Mouse (Mus musculus) cortical plate, adult 2 months (tissue): ENCODE measurements around the gene Dad1. TPM values are rescaled to one million over a fixed set of nuclear protein-coding genes. Genes with fewer than 3 reads are reported as not detected.

Experiments used
- H3K27ac ChIP-seq: fragments of 200-500 bp; 2 replicates; pipeline ENCODE4 v1.5.1; 2012; ENCODE audit warnings: low read length, control low read depth, inconsistent platforms; ENCODE audit not compliant: insufficient read depth
- H3K4me1 ChIP-seq: fragments of 200-500 bp; 2 replicates; pipeline ENCODE4 v1.6.1; 2011; ENCODE audit warnings: low read length; ENCODE audit not compliant: control insufficient read depth, insufficient read depth
- H3K4me3 ChIP-seq: fragments of 200-500 bp; 2 replicates; pipeline ENCODE4 v1.5.1; 2011; ENCODE audit warnings: mild to moderate bottlenecking, low read length, control low read depth; ENCODE audit not compliant: insufficient read depth
- CTCF ChIP-seq: fragments of 200-500 bp; IDR thresholded peaks from 2 replicates; pipeline ENCODE4 v1.5.1; 2011; ENCODE audit warnings: mild to moderate bottlenecking, control low read depth, low read length; ENCODE audit not compliant: insufficient read depth; ENCODE audit errors: extremely low read depth
- POLR2A ChIP-seq: fragments of 200-500 bp; IDR thresholded peaks from 2 replicates; pipeline ENCODE4 v1.6.1; 2011; ENCODE audit warnings: mild to moderate bottlenecking, low read length, control low read depth; ENCODE audit not compliant: insufficient read depth; ENCODE audit errors: extremely low read depth
- polyA plus RNA-seq: library from polyadenylated mRNA; depleted of rRNA; stranded (reverse); fragments of >200 nt; gene quantifications from 2 replicates; pipeline ENCODE4 v1.2.3, GENCODE M21; 2012

Dad1 gene
- polyA plus RNA-seq, 1 experiment = 267 TPM

GRCm38 (mm10) chr14:54225725-54226124, 28.2 kb downstream of the Dad1 start:
- TF ChIP-seq POLR2A (no peak), CTCF (no peak)
- H3K4me1 ChIP-seq = no peaks in the 10 kb centered on the region
- H3K27ac ChIP-seq = no peak overlapping the region
- H3K4me3 ChIP-seq = no peak overlapping the region

DNA sequence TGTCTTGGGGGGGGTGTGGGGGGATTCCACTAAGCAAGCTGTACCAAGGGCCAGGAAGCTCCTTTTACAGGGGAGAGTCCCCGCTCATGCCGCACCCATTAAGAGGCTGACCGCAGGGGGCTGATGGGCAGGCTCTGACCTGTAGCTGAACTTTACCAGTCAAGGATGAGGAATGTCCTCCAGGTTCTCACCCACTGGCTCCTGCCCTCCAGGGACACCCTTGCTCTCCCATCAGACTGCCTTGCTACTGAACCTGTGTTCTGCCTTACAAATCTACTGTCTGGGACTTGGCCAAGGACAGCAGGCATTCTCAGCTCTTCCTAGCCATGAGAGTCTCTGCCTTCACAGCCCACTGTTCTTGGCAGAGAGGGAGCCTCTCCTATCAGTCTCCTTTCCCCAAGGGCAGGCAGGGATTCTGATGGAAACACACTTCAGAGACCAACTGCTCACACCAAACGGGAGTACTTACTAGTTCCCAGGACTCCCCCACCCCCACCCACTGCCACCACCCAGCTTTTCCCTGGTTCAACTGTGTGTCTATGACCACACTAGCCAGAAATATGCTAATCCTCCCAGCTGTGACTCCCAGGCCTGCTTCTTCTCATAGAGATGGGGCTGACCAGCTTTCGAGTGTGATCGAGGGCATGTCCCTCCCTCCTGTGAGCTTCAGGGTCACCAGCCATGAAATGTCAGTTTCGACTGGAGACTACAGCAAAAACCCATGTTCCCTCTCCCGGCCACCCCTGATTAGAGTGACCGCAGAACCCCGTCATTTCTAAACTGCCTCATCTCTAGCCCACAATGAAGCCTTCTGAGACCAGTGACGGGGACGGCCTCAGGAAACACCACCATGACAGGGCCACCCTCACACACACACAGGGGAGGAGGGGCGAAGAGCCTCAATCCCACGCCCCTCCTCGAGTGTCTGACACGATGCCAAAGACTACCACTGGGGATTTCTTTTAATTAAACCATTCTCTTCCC, 29.1 kb downstream of the Dad1 start:
- Histone ChIP-seq H3K27ac (no peak overlapping the region), H3K4me3 (no peak overlapping the region), H3K4me1 (no peaks in the 10 kb centered on the region)
- TF ChIP-seq POLR2A = no peak
- no peak for TF ChIP-seq CTCF

DNA sequence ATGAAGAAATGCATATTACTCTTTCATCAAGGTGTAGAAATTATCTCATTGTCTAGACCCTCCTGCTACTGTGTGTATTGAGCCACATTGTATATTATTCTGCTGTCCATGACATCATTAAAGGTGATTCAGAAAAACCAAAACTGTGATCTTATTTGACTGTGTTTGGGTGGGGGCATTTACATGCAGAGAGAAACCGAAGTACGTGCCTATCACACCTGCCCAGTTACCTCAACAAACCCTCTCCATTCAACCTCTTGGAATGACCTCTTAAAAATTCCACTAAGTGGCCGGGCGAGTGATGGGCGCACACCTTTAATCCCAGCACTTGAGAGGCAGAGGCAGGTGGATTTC, 29.9 kb downstream of the Dad1 start:
- Histone ChIP-seq H3K4me3 (no peak overlapping the region), H3K27ac (no peak overlapping the region), H3K4me1 (no peaks in the 10 kb centered on the region)
- TF ChIP-seq POLR2A = no peak
- TF ChIP-seq CTCF = no peak

DNA sequence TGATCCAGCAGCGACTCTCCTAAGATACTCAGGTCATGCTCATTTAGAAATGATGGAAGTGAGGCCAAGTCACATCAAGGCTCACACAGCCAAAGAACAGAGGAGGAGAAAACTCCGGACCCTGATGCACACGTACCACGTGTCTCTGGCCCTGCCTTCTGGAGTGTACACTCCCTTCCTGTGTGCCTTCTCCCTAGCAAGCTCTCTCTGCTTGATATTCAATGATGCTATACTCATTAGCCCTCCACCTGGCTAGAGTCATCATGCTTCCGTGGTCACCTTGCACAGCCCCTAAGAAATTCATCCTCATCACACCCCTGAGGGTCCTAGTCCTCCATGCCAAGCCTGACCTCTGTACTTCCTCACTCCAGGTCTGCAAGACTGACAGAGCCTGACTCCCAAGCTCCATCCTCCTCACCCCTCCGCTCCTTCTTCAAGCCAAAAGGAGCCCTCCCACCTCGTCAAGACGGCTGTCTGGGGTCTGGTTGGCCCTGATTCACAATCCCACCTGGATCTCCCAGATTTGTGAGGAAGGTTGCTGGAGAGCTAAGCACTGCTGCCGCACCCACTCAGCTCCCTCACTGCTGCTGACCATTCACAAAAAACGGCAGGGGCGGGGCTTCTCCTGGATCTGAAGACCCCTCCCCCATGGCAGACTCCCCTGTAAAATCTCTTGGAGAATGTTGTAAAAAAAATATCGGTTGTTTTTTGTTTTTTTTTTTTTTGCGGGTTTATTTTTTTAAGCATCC, 30.4 kb downstream of the Dad1 start:
- H3K27ac ChIP-seq = no peak overlapping the region
- H3K4me3 ChIP-seq = no peak overlapping the region
- TF ChIP-seq POLR2A (no peak), CTCF (no peak)
- H3K4me1 ChIP-seq = no peaks in the 10 kb centered on the region

GRCm38 (mm10) chr14:54222289-54222727, 31.6 kb downstream of the Dad1 start:
- TF ChIP-seq CTCF = no peak
- TF ChIP-seq POLR2A = no peak
- Histone ChIP-seq H3K27ac (no peak overlapping the region), H3K4me3 (no peak overlapping the region), H3K4me1 (no peaks in the 10 kb centered on the region)

GRCm38 (mm10) chr14:54221641-54222040, 32.3 kb downstream of the Dad1 start:
- Histone ChIP-seq H3K27ac (no peak overlapping the region), H3K4me1 (no peaks in the 10 kb centered on the region), H3K4me3 (no peak overlapping the region)
- TF ChIP-seq CTCF (no peak), POLR2A (no peak)

GRCm38 (mm10) chr14:54220726-54221494, 33.0 kb downstream of the Dad1 start:
- Histone ChIP-seq H3K4me3 (no peak overlapping the region), H3K27ac (no peak overlapping the region), H3K4me1 (no peaks in the 10 kb centered on the region)
- TF ChIP-seq CTCF (no peak), POLR2A (no peak)

DNA sequence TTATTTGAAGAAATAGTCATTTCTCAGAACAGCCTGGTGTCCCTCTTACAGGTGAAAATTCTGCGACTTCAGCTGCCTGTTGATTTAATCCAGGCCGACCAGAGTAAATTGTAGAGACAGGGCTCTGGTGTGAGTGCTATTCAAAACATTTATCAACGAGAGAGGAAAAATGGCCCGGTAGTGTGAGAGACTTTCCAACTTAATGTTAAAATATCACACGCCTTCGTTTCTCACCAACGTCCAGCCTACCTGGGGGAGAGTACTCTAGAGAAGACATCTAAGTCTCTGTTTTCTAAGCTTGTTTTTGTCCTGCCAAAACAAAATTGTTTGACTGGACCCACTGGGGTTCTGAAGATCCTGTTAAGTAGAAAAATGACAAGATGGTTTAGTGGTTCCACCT, 34.1 kb downstream of the Dad1 start:
- TF ChIP-seq POLR2A = no peak
- no peak for TF ChIP-seq CTCF
- no peak overlapping the region for H3K27ac ChIP-seq
- no peak overlapping the region for H3K4me3 ChIP-seq
- no peaks in the 10 kb centered on the region for H3K4me1 ChIP-seq

DNA sequence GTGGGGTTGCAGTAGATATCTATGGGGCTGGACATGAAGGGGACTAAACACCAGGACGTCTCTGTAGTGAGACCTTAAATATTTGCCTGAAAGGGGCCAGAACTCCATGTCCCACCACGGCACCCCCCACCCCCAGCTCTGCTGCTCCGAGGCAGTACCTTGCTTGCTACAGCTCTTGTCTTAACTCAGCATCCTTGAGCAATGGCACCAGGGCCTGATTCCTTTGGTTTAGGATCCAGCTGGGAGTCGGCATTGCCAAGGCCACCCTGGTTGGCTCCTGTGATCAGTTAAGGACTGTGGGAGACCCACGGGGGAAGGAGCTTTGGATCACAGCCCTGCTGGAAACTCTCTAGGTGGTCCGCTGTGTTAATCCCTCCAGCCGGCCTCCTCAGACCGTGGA, 34.6 kb downstream of the Dad1 start:
- Histone ChIP-seq H3K4me1 (no peaks in the 10 kb centered on the region; the same call in 1 of the 2 replicates), H3K27ac (no peak overlapping the region), H3K4me3 (no peak overlapping the region)
- no peak for TF ChIP-seq CTCF
- TF ChIP-seq POLR2A = no peak

GRCm38 (mm10) chr14:54218721-54219120, 35.2 kb downstream of the Dad1 start:
- Histone ChIP-seq H3K4me1 (no peaks in the 10 kb centered on the region; the same call in 1 of the 2 replicates), H3K27ac (no peak overlapping the region), H3K4me3 (no peak overlapping the region)
- TF ChIP-seq CTCF = no peak
- TF ChIP-seq POLR2A = no peak
